Mouse (Mus musculus): Measurements from ENCODE around the gene Actl10.

Gene Actl10

GRCm38 (mm10) chr2:154551476-154551875 lies at the start of gene Actl10:
TSS of gene Actl10 (plus strand) at chr2:154551776.
- no peak for DNase-seq (ENCODE audit: low read depth, low spot score)

- DNase-seq (ENCODE audit: low read depth, low spot score), result no peak
Observed at GRCm38 (mm10) chr2:154507076-154507475, 44.5 kb upstream of the Actl10 start.

GRCm38 (mm10) chr2:154507566-154508283 lies 43.9 kb upstream of the Actl10 start:
- peak; percentile 54 for DNase-seq (ENCODE audit: low read depth, low spot score)

GRCm38 (mm10) chr2:154508450-154508849 lies 43.1 kb upstream of the Actl10 start:
- no peak for DNase-seq (ENCODE audit: low read depth, low spot score)

DNA sequence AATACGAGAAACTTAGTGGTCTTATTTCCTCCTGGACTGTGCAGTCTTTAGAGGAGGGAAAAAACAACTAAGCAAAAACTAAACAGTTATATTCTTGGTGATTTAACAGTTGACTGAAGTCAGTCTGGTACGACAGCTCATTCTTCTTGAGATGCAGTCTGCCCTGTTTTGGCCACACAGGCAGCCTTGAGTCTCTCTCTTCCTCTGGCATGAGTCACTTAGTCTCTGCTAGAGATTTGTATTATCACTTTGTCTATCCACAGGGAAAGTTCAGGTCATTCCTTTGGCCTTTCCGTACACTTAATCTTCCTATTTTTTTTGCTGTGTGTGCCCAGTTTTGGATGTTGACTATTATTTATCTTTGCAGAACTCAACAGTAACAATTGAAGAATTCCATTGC lies 41.4 kb upstream of the Actl10 start:
- DNase-seq (ENCODE audit: low read depth, low spot score), result no peak

DNA sequence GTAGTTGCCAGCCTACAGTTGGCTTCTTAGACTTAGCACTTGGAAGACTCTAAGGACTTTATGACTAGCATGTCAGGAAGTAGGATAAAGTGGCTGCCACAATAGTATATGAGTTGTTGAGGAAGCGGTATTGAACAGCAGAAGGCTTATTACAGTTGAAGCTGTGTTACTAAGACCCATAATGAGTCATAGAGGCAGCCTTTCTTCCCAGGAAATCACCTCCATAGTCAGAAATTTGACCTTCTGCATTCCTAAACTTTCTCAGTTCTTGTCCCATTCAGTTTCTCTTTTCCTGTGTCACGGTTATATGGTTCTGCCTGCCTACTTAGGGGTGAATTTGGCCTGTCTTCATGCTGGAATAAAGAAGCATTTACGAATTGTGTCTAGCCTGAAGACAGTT lies 34.6 kb upstream of the Actl10 start:
- DNase-seq (ENCODE audit: low read depth, low spot score), result no peak

DNA sequence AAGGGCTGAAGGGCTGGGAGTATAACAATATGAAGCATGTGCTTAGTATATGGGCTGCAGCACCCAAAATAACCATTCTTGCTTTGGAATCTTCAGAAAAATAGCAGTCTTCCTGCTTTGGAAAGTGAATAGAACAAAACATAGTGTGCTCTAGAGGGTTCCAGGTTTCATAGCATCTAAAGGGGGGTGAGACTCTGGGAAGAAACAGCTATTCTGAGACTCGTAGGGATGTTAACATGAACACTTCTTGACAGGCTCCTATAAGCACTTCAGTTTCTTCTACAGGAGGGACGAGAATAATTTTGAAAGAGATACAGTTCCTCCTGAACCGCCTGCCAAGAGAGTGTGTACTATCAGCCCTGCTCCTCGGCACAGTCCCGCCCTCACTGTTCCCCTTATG lies 34.2 kb upstream of the Actl10 start:
- no peak for DNase-seq (ENCODE audit: low read depth, low spot score)

DNA sequence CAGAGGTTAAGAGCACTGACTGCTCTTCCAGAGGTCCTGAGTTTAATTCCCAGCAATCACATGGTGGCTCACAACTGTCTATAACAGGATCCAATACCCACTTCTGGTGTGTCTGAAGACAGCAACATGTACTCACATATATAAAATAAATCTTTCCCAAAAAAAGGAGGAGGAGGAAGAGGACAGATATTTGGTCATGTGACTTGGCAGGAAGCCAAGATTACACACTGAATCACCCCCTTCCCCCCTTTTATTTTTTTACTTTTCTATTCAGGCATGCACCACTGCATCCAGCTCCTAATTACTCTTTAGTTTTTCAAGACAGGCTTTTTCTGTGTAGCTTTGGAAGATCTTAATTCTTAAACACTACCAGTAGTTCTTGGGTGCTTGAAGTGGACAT lies 30.1 kb upstream of the Actl10 start:
- DNase-seq (ENCODE audit: low read depth, low spot score), result no peak

GRCm38 (mm10) chr2:154522334-154522733 lies 29.2 kb upstream of the Actl10 start:
- no peak for DNase-seq (ENCODE audit: low read depth, low spot score)

DNA sequence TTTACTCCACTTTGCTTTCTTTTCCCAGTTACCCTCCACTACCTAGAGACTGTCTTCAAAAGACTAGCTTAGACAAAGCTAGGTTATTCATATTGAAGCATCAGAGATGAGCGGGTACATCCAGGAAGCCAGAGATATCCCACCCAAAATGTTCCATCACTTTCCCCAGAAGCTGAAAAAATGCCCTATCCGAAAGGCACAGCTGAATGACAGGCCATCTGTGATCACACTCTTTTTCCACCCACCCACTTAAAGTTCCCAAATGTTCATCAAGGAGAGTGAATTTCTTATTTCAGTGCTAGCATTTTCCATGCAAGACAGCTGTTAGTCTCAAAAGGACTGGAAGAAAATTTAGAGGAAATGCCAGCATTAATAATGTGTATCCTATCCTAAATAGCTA lies 26.3 kb upstream of the Actl10 start:
- no peak for DNase-seq (ENCODE audit: low read depth, low spot score)

DNA sequence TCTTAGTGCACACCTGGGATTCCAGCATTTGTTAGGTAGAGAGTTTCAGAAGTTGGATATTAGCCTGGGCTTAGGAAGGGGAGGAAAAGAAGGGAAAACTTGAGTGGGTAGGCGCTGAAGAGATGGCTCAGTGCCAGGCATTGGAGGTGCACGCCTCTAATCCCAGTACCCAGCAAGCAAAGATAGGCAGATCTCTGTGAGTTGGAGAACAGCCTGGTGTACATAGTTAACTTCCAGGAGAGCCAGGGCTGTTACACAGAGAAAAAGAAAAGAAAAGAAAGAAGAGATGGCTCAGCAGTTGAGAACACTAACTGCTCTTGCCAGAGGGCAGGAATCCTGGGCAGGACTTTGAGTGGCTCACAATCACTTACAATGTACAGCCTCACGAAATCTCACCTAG lies 25.0 kb upstream of the Actl10 start:
- DNase-seq (ENCODE audit: low read depth, low spot score), result no peak

- DNase-seq (ENCODE audit: low read depth, low spot score), result no peak
Observed at GRCm38 (mm10) chr2:154532888-154533287, 18.7 kb upstream of the Actl10 start.

- no peak for DNase-seq (ENCODE audit: low read depth, low spot score)
Observed at GRCm38 (mm10) chr2:154534704-154535270, 16.8 kb upstream of the Actl10 start.

DNA sequence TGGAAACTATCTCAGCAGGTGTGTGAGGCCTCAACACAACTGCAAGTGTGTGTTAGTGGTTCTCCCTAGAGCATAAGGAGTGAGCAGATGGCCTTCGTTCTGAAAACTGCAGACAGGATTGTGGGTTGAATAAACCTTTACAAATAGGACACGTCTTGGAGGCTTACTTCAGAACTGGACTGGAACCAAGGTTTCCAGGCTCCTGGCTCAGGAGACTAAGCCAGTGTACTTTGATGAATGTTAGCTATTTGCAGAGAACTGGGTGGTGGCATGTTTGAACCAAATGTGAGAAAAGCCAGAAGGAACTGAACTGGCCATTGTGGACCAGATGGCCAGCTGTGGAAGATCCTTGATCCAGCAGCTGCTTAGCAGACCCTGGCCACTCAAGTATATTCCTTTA lies 13.3 kb upstream of the Actl10 start:
- DNase-seq (ENCODE audit: low read depth, low spot score), result no peak

- no peak for DNase-seq (ENCODE audit: low read depth, low spot score)
Observed at GRCm38 (mm10) chr2:154538710-154539109, 12.9 kb upstream of the Actl10 start.

GRCm38 (mm10) chr2:154539720-154540119 lies 11.9 kb upstream of the Actl10 start:
- DNase-seq (ENCODE audit: low read depth, low spot score), result peak; percentile 39

GRCm38 (mm10) chr2:154541630-154542029 lies 9.9 kb upstream of the Actl10 start:
- no peak for DNase-seq (ENCODE audit: low read depth, low spot score)

DNA sequence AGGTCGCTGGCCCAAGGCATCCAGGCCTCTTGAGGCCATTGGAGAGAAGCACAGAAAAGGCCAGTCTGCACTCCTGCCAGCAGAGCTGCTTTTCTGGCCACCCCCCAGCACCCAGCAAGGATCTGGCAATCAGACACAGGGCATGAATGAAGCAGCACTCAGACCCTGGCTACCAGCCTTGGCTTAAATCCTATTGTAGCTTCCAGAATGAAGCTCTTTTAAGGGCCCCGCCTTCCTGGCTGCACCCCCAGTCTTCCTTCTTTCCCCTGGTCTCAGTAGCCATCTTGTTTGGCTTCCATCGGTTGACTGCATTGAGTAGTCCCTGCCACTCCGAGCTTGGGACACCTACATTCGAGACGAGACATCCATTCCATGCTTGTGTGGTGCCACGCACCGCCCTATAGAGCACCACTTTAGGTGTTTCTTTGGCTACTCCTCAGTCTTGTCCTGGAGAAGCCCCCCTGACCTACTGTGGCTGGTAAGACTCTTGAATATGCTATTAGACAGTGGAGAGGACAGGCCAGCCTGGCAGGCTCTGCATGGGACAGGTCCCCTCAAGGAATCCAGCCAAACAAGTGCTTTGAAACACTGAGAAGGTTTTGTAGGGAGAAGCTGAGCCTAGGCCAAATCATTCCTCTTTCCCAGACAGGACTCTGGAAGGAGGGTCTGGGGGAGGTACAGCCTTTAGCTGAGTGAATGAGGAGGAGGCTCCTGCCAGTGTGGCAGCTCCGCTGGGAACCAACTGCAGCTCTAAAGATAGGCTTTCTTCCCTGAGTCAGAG lies 7.8 kb upstream of the Actl10 start:
- no peak for DNase-seq (ENCODE audit: low read depth, low spot score)

GRCm38 (mm10) chr2:154546711-154547110 lies 4.9 kb upstream of the Actl10 start, which contains the start of gene 1700003F12Rik:
TSS of gene 1700003F12Rik (plus strand) at chr2:154547085.
- no peak for DNase-seq (ENCODE audit: low read depth, low spot score)

- no peak for DNase-seq (ENCODE audit: low read depth, low spot score)
Observed at GRCm38 (mm10) chr2:154548688-154549087, 2.9 kb upstream of the Actl10 start.

DNA sequence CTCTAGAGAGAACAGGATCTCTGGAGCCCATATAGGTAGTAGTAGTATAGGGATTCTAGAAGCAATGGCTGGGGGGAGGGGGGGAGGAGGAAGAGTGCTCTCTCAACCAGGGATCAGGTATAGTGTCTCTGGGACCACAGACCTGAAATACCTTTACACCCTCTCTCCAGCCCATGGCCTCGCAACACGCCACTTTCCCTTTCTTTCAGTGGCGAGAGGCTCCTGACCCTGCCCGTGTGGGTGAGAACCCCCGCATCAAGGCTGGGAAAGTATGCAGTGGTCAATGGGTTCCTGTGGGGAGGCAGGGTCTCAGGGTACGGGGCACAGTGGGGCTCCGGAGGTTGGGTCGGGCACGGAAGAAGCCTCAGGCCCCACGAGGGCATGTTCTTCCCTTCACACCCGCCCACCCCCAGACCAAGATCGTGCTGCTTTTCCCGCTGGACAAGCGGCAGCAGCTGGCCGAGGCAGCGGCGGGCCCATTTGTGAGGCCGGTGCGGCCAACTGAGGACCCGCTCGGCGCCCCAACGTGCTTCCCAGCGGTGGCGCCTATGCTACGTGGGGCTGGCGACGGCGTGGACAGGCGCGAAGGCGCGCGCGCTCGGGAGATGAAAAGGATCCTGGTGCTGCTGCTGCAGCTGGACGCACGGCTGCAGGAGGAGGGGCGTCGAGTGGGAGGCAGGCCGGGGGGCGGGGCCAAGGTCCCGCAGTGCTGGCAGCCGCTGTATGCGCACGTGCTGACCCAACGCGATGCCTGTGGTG lies 2.3 kb upstream of the Actl10 start:
- peak; percentile 73 for DNase-seq (ENCODE audit: low read depth, low spot score)

GRCm38 (mm10) chr2:154549886-154550189 lies 1.7 kb upstream of the Actl10 start:
- no peak for DNase-seq (ENCODE audit: low read depth, low spot score)
